Mouse (Mus musculus) monocyte, adult 59 days (primary cell): ENCODE results near the gene Shh. TPM values are rescaled to one million over a fixed set of nuclear protein-coding genes. Genes with fewer than 3 reads are reported as not detected.

Experiments
- total RNA-seq, 2 experiments: library from RNA; stranded (reverse); gene quantifications; one replicate each; pipeline ENCODE4 v1.2.4; 2023

Gene Shh
- not detected for total RNA-seq

DNA sequence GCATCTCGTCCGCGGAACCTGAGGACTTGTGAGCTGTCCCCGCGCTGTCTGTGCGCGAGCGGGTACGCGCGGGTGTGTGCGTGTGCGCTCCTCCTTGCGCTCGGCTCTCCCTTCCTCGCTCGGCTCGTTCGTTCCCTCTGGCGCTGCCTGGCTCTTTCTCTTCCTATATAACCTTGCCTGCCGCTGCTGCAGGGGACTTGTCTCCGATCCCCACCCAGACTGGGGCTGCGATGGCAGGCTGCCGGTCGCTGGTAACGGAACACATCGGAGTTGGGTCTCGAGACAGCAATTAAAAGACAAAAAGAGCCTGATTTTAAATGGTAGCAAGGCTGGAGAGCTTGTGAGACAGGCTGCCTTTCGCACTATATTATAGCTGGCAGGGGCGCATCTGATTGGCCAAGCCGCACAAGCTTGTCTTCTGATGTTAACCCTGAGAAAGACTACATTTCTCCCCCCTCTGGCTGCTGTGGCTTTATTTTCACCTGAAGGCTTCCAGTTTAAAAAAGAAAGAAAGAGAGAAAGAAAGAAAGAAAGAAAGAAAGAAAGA is at the start of gene Shh:
Shh (minus strand) TSS at position 497 of the 547 bp plus-strand sequence.

Other genes starting within 250 kb of the Shh start
- gene Cnpy1, start 221.4 kb downstream of the Shh start, total RNA-seq, result not detected
- gene Rbm33, start 150.1 kb downstream of the Shh start, total RNA-seq, result 10 to 100 TPM; 86.9 to 87.1 TPM